8 mouse cellular contexts compared by ENCODE assay signal in the genomic region with DNA sequence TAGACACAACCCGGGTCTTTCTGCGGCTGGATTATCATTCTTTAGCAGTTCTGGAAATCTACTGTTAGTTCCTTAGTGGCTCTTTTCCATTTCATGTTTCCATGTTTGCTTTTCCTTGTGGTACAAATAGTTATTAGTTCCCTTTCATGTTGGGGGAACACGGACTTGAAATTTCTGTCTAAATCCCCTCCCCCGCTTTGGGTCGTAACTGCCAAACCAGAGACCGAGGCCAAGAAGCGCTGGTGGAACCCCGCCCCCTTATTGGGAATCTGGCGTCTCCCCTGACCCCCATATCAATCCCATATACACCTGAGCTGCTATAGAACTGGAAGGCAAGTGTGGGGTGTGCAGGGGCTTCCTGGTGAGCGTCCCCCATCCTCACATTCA. TPM values are rescaled to one million over a fixed set of nuclear protein-coding genes. Genes with fewer than 3 reads are reported as not detected.
A peak's percentile ranks its signal among the peaks of the same experiment; 100 is the strongest.
DNase-seq lines count a peak whose midpoint lies in the region; ATAC-seq and TF ChIP-seq lines count a peak whose summit lies in the region.
"Had no signal": no experiment of that assay in that cellular context is flagged by ENCODE, and none has a peak within 500 bp of the region (broad histone marks: within the 10 kb centered on the region; RNA-seq: fewer than 3 reads in every experiment).

No protein-coding gene starts in this region.

- H3K4me1 ChIP-seq in testis, adult 2 months (ENCODE audit: control insufficient read depth, insufficient read depth, low read length) = peaks cover 24% of the 10 kb centered on the region
- peaks cover 57% of the 10 kb centered on the region for H3K4me1 ChIP-seq in forebrain, embryonic 15.5 days
- peaks cover 56% of the 10 kb centered on the region for H3K4me1 ChIP-seq in limb, embryonic 13.5 days
- peaks cover 21% of the 10 kb centered on the region for H3K4me1 ChIP-seq in stomach, embryonic 15.5 days

- no peak overlapping the region for H3K9ac ChIP-seq in forebrain, embryonic 15.5 days (replicated peaks)
- H3K9ac ChIP-seq in limb, embryonic 13.5 days = peak overlapping the region; percentile 68
- H3K9ac ChIP-seq in stomach, embryonic 15.5 days = no peak overlapping the region

- no peaks in the 10 kb centered on the region for H3K36me3 ChIP-seq in testis, adult 2 months (ENCODE audit: control insufficient read depth, insufficient read depth, low read length)
- H3K36me3 ChIP-seq in forebrain, embryonic 15.5 days = 0 out of 2 replicates have a peak, but pooled peaks cover 3% of the 10 kb centered on the region
- H3K36me3 ChIP-seq in limb, embryonic 13.5 days = no peaks in the 10 kb centered on the region
- no peaks in the 10 kb centered on the region for H3K36me3 ChIP-seq in stomach, embryonic 15.5 days

- no peak for ATAC-seq in forebrain, embryonic 15.5 days (replicated peaks)
- ATAC-seq in limb, embryonic 13.5 days (ENCODE audit: low FRiP score, low read depth) = no peak
- ATAC-seq in stomach, embryonic 15.5 days (ENCODE audit: insufficient read depth, low FRiP score, low read depth) = no peak

- no peaks in the 10 kb centered on the region for H3K27me3 ChIP-seq in testis, adult 2 months (ENCODE audit: control insufficient read depth, insufficient read depth, low read length)
- peaks cover 5% of the 10 kb centered on the region; the same call in 1 of the 2 replicates for H3K27me3 ChIP-seq in forebrain, embryonic 15.5 days
- peaks cover 24% of the 10 kb centered on the region for H3K27me3 ChIP-seq in limb, embryonic 13.5 days
- no peaks in the 10 kb centered on the region for H3K27me3 ChIP-seq in stomach, embryonic 15.5 days (replicated peaks)

- WGBS in forebrain, embryonic 15.5 days = 5% methylated on average over 10 of the region's 10 CpGs
- WGBS in limb, embryonic 13.5 days = 1% methylated on average over 10 of the region's 10 CpGs
- 4% methylated on average over 10 of the region's 10 CpGs for WGBS in stomach, embryonic 15.5 days

- H3K4me3 ChIP-seq in testis, adult 2 months (ENCODE audit: control insufficient read depth, low read depth, low read length) = peak overlapping the region; percentile 30
- peak overlapping the region; percentile 46; the same call in 1 of the 2 replicates for H3K4me3 ChIP-seq in forebrain, embryonic 15.5 days
- peak overlapping the region; percentile 59 for H3K4me3 ChIP-seq in limb, embryonic 13.5 days
- H3K4me3 ChIP-seq in stomach, embryonic 15.5 days (replicated peaks) = peak overlapping the region; percentile 64

- DNase-seq in testis, postnatal 10 days (ENCODE audit: low spot score) = no peak
- no peak for DNase-seq in spleen, adult 18-20 months
- no peak for DNase-seq in gastrocnemius, postnatal 4 days (ENCODE audit: low spot score in 2 of 2)

- no peaks in the 10 kb centered on the region for H3K9me3 ChIP-seq in forebrain, embryonic 15.5 days
- no peaks in the 10 kb centered on the region for H3K9me3 ChIP-seq in limb, embryonic 13.5 days
- H3K9me3 ChIP-seq in stomach, embryonic 15.5 days = no peaks in the 10 kb centered on the region

- no peak for TF ChIP-seq CTCF in testis, adult 2 months (IDR thresholded peaks at IDR 0.05; ENCODE audit: control insufficient read depth, insufficient read depth, insufficient replicate concordance, low read depth, low read length)

- peak overlapping the region; percentile 94 for H3K4me2 ChIP-seq in forebrain, embryonic 15.5 days (replicated peaks)
- H3K4me2 ChIP-seq in limb, embryonic 13.5 days (replicated peaks) = peak overlapping the region; percentile 98
- H3K4me2 ChIP-seq in stomach, embryonic 15.5 days = peak overlapping the region; percentile 95

- peak overlapping the region; percentile 61 for H3K27ac ChIP-seq in testis, adult 2 months (ENCODE audit: control insufficient read depth, insufficient read depth, low read depth, low read length)
- no peak overlapping the region for H3K27ac ChIP-seq in forebrain, embryonic 15.5 days (replicated peaks)
- H3K27ac ChIP-seq in limb, embryonic 13.5 days = peak overlapping the region; percentile 80
- H3K27ac ChIP-seq in stomach, embryonic 15.5 days = peak overlapping the region; percentile 98

- no peak for TF ChIP-seq POLR2A in testis, adult 2 months (IDR thresholded peaks at IDR 0.05; ENCODE audit: control insufficient read depth, low read depth, low read length)

RNA-seq across cellular contexts. Expression of a gene that starts 0.8 kb away (rescaled TPM):
- polyA plus RNA-seq in testis, adult 2 months (2012; rRNA removed) = 4.4 and 5.9 TPM in 2 replicates
- polyA plus RNA-seq in forebrain, embryonic 15.5 days (2015; fragmentation: Nextera tagmentation; extraction: Ambion mirVana) = 0.37 and 0.52 TPM in 2 replicates
- 1.1 and 2.0 TPM in 2 replicates for polyA plus RNA-seq in limb, embryonic 13.5 days (2015; fragmentation: Nextera tagmentation; extraction: Ambion mirVana)
- polyA plus RNA-seq in stomach, embryonic 15.5 days (2015; fragmentation: Nextera tagmentation; extraction: Ambion mirVana) = 7.8 and 7.9 TPM in 2 replicates
- 10 to 100 TPM; 14.1 to 23.9 TPM for total RNA-seq in gastrocnemius, postnatal 4 days (2021)

RNA-seq across cellular contexts. Expression of a gene that starts 7.2 kb away (rescaled TPM):
- not detected in 2 replicates for polyA plus RNA-seq in testis, adult 2 months (2012; rRNA removed)
- polyA plus RNA-seq in forebrain, embryonic 15.5 days (2015; fragmentation: Nextera tagmentation; extraction: Ambion mirVana) = 0.64 and 0.82 TPM in 2 replicates
- not detected in 2 replicates for polyA plus RNA-seq in limb, embryonic 13.5 days (2015; fragmentation: Nextera tagmentation; extraction: Ambion mirVana)
- not detected in 2 replicates for polyA plus RNA-seq in stomach, embryonic 15.5 days (2015; fragmentation: Nextera tagmentation; extraction: Ambion mirVana)
- under 1 TPM in 1 of 2 experiments, not detected in 1; 0.83 TPM for total RNA-seq in gastrocnemius, postnatal 4 days (2021)
- total RNA-seq: common myeloid progenitor, adult 5-6 weeks had no signal

RNA-seq across cellular contexts. Expression of a gene that starts 16.3 kb away (rescaled TPM):
- polyA plus RNA-seq in testis, adult 2 months (2012; rRNA removed) = 67.6 and 71.8 TPM in 2 replicates
- polyA plus RNA-seq in forebrain, embryonic 15.5 days (2015; fragmentation: Nextera tagmentation; extraction: Ambion mirVana) = 42.0 and 42.3 TPM in 2 replicates
- polyA plus RNA-seq in limb, embryonic 13.5 days (2015; fragmentation: Nextera tagmentation; extraction: Ambion mirVana) = 27.1 and 28.2 TPM in 2 replicates
- 23.6 and 29.4 TPM in 2 replicates for polyA plus RNA-seq in stomach, embryonic 15.5 days (2015; fragmentation: Nextera tagmentation; extraction: Ambion mirVana)
- 10 to 100 TPM; 21.9 to 27.2 TPM for total RNA-seq in gastrocnemius, postnatal 4 days (2021)

RNA-seq across cellular contexts. Expression of a gene that starts 22.8 kb away (rescaled TPM):
- polyA plus RNA-seq in testis, adult 2 months (2012; rRNA removed) = 14.7 and 16.5 TPM in 2 replicates
- polyA plus RNA-seq in forebrain, embryonic 15.5 days (2015; fragmentation: Nextera tagmentation; extraction: Ambion mirVana) = 165 and 196 TPM in 2 replicates
- 508 and 542 TPM in 2 replicates for polyA plus RNA-seq in limb, embryonic 13.5 days (2015; fragmentation: Nextera tagmentation; extraction: Ambion mirVana)
- polyA plus RNA-seq in stomach, embryonic 15.5 days (2015; fragmentation: Nextera tagmentation; extraction: Ambion mirVana) = 409 and 450 TPM in 2 replicates
- 10 to 100 TPM; 35.7 to 44.5 TPM for total RNA-seq in gastrocnemius, postnatal 4 days (2021)

RNA-seq across cellular contexts. Expression of a gene that starts 22.8 kb away (rescaled TPM):
- 15.7 and 17.3 TPM in 2 replicates for polyA plus RNA-seq in testis, adult 2 months (2012; rRNA removed)
- polyA plus RNA-seq in forebrain, embryonic 15.5 days (2015; fragmentation: Nextera tagmentation; extraction: Ambion mirVana) = 14.3 and 15.8 TPM in 2 replicates
- polyA plus RNA-seq in limb, embryonic 13.5 days (2015; fragmentation: Nextera tagmentation; extraction: Ambion mirVana) = 102 and 108 TPM in 2 replicates
- 84.6 and 103 TPM in 2 replicates for polyA plus RNA-seq in stomach, embryonic 15.5 days (2015; fragmentation: Nextera tagmentation; extraction: Ambion mirVana)
- 10 to 100 TPM; 73.1 to 80.6 TPM for total RNA-seq in gastrocnemius, postnatal 4 days (2021)
